In genomic region chr17:23802746-23803365, GRCm38 (mm10) we compare ENCODE assay signal across 8 mouse cellular contexts. TPM values are rescaled to one million over a fixed set of nuclear protein-coding genes. Genes with fewer than 3 reads are reported as not detected.
DNase-seq lines count a peak whose midpoint lies in the region; ATAC-seq and TF ChIP-seq lines count a peak whose summit lies in the region.

No protein-coding gene starts in this region.

- TF ChIP-seq POLR2A in kidney, adult 2 months (IDR thresholded peaks at IDR 0.05; ENCODE audit: low read depth, low read length), result peak; percentile 55
- TF ChIP-seq POLR2A in spleen, adult 2 months (IDR thresholded peaks at IDR 0.05; ENCODE audit: low read depth, low read length), result peak; percentile 76

- H3K4me1 ChIP-seq in embryonic facial prominence, embryonic 13.5 days, result peaks cover 33% of the 10 kb centered on the region
- H3K4me1 ChIP-seq in kidney, adult 2 months (ENCODE audit: control insufficient read depth, insufficient read depth, low read length), result peaks cover 8% of the 10 kb centered on the region
- H3K4me1 ChIP-seq in limb, embryonic 12.5 days (replicated peaks), result peaks cover 28% of the 10 kb centered on the region
- H3K4me1 ChIP-seq in midbrain, embryonic 15.5 days, result peaks cover 41% of the 10 kb centered on the region
- peaks cover 11% of the 10 kb centered on the region for H3K4me1 ChIP-seq in spleen, adult 2 months (ENCODE audit: control insufficient read depth, insufficient read depth, insufficient read length)

- ATAC-seq in embryonic facial prominence, embryonic 13.5 days (ENCODE audit: insufficient number of reproducible peaks, insufficient read depth, low FRiP score, low TSS enrichment, low read depth), result peak; percentile 98
- ATAC-seq in limb, embryonic 12.5 days (ENCODE audit: insufficient number of reproducible peaks, insufficient read depth, low FRiP score, low TSS enrichment, low read depth), result peak; percentile 98
- ATAC-seq in midbrain, embryonic 15.5 days (replicated peaks), result peak; percentile 98

- H3K27ac ChIP-seq in embryonic facial prominence, embryonic 13.5 days, result peak overlapping the region; percentile 97
- peak overlapping the region; percentile 85 for H3K27ac ChIP-seq in kidney, adult 2 months (ENCODE audit: insufficient read depth, low read depth, low read length)
- peak overlapping the region; percentile 98 for H3K27ac ChIP-seq in limb, embryonic 12.5 days
- peak overlapping the region; percentile 98 for H3K27ac ChIP-seq in midbrain, embryonic 15.5 days
- peak overlapping the region; percentile 95 for H3K27ac ChIP-seq in spleen, adult 2 months (ENCODE audit: insufficient read depth, low read length)

- peak; percentile 99 for DNase-seq in 3134 (ENCODE audit: extremely low read depth, insufficient read length, low spot score)
- DNase-seq in adrenal gland, postnatal 36 days, result peak; percentile 97 to 98
- peak; percentile 97 to 99 for DNase-seq in heart, adult 18-20 months
- DNase-seq in kidney, adult 2 months, result peak; percentile 99
- DNase-seq in spleen, adult 2 months (ENCODE audit: low read depth in 1 of 2, low spot score in 2 of 2), result peak; percentile 96 to 99

- H3K36me3 ChIP-seq in embryonic facial prominence, embryonic 13.5 days, result peaks cover 10% of the 10 kb centered on the region
- no peaks in the 10 kb centered on the region for H3K36me3 ChIP-seq in kidney, adult 2 months (ENCODE audit: control insufficient read depth, insufficient read depth, low read length)
- peaks cover 13% of the 10 kb centered on the region for H3K36me3 ChIP-seq in limb, embryonic 12.5 days
- H3K36me3 ChIP-seq in midbrain, embryonic 15.5 days (replicated peaks), result 0 out of 2 replicates have a peak, but pooled peaks cover 5% of the 10 kb centered on the region
- peaks cover 4% of the 10 kb centered on the region for H3K36me3 ChIP-seq in spleen, adult 2 months (ENCODE audit: control insufficient read depth, insufficient read depth, low read length)

- no peaks in the 10 kb centered on the region for H3K9me3 ChIP-seq in embryonic facial prominence, embryonic 13.5 days
- H3K9me3 ChIP-seq in limb, embryonic 12.5 days, result no peaks in the 10 kb centered on the region
- no peaks in the 10 kb centered on the region for H3K9me3 ChIP-seq in midbrain, embryonic 15.5 days

- H3K4me2 ChIP-seq in embryonic facial prominence, embryonic 13.5 days, result peak overlapping the region; percentile 84
- H3K4me2 ChIP-seq in limb, embryonic 12.5 days, result peak overlapping the region; percentile 91
- H3K4me2 ChIP-seq in midbrain, embryonic 15.5 days, result peak overlapping the region; percentile 72

- TF ChIP-seq CTCF in kidney, adult 2 months (conservative IDR thresholded peaks at IDR 0.05; ENCODE audit: insufficient read depth, insufficient read length, low read depth, low read length), result no peak
- TF ChIP-seq CTCF in spleen, adult 2 months (IDR thresholded peaks at IDR 0.05; ENCODE audit: extremely low read depth, insufficient read depth, insufficient read length, insufficient replicate concordance), result no peak

- WGBS in embryonic facial prominence, embryonic 13.5 days, result under 1% methylated on average over 60 of the region's 60 CpGs
- under 1% methylated on average over 60 of the region's 60 CpGs for WGBS in kidney, adult 2 months
- under 1% methylated on average over 55 of the region's 60 CpGs for WGBS in limb, embryonic 12.5 days
- WGBS in midbrain, embryonic 15.5 days, result under 1% methylated on average over 60 of the region's 60 CpGs
- WGBS in spleen, adult 2 months, result under 1% methylated on average over 59 of the region's 60 CpGs

- peak overlapping the region; percentile 99 for H3K9ac ChIP-seq in embryonic facial prominence, embryonic 13.5 days
- H3K9ac ChIP-seq in limb, embryonic 12.5 days (replicated peaks), result peak overlapping the region; percentile 98
- peak overlapping the region; percentile 91 for H3K9ac ChIP-seq in midbrain, embryonic 15.5 days

- H3K4me3 ChIP-seq in embryonic facial prominence, embryonic 13.5 days, result peak overlapping the region; percentile 100
- peak overlapping the region; percentile 99 for H3K4me3 ChIP-seq in kidney, adult 2 months (ENCODE audit: insufficient read depth, low read depth, low read length)
- peak overlapping the region; percentile 97 for H3K4me3 ChIP-seq in limb, embryonic 12.5 days (replicated peaks)
- H3K4me3 ChIP-seq in midbrain, embryonic 15.5 days, result peak overlapping the region; percentile 96
- peak overlapping the region; percentile 90 for H3K4me3 ChIP-seq in spleen, adult 2 months (ENCODE audit: extremely low read depth, insufficient read depth, insufficient read length)

- no peaks in the 10 kb centered on the region for H3K27me3 ChIP-seq in embryonic facial prominence, embryonic 13.5 days
- no peaks in the 10 kb centered on the region for H3K27me3 ChIP-seq in kidney, adult 2 months (replicated peaks; ENCODE audit: control insufficient read depth, insufficient read depth, low read length)
- no peaks in the 10 kb centered on the region for H3K27me3 ChIP-seq in limb, embryonic 12.5 days
- no peaks in the 10 kb centered on the region for H3K27me3 ChIP-seq in midbrain, embryonic 15.5 days (replicated peaks)
- H3K27me3 ChIP-seq in spleen, adult 2 months (ENCODE audit: control insufficient read depth, insufficient read depth, low read length), result no peaks in the 10 kb centered on the region

RNA-seq across cellular contexts. Expression of gene Srrm2, which starts 12.5 kb away (rescaled TPM):
- total RNA-seq in adrenal gland, postnatal 36 days (2021), result 100 to 1,000 TPM; 435 to 589 TPM
- polyA plus RNA-seq in embryonic facial prominence, embryonic 13.5 days (2015; fragmentation: Nextera tagmentation; extraction: Ambion mirVana), result 616 and 642 TPM in 2 replicates
- total RNA-seq in heart, adult 18-20 months (2021), result 100 to 1,000 TPM; 125 to 153 TPM
- polyA plus RNA-seq in kidney, adult 2 months (2012; rRNA removed), result 394 and 443 TPM in 2 replicates
- 639 and 703 TPM in 2 replicates for polyA plus RNA-seq in limb, embryonic 12.5 days (2016; fragmentation: Nextera tagmentation; extraction: Ambion mirVana)
- 552 and 579 TPM in 2 replicates for polyA plus RNA-seq in midbrain, embryonic 15.5 days (2015; fragmentation: Nextera tagmentation; extraction: Ambion mirVana)
- polyA plus RNA-seq in spleen, adult 2 months (2012; rRNA removed), result 601 and 671 TPM in 2 replicates

RNA-seq across cellular contexts. Expression of gene Flywch2, which starts 17.0 kb away (rescaled TPM):
- 1 to 10 TPM; 6.9 to 8.8 TPM for total RNA-seq in adrenal gland, postnatal 36 days (2021)
- 54.1 and 65.1 TPM in 2 replicates for polyA plus RNA-seq in embryonic facial prominence, embryonic 13.5 days (2015; fragmentation: Nextera tagmentation; extraction: Ambion mirVana)
- under 1 TPM in 1 of 2 experiments, not detected in 1; 0.55 TPM for total RNA-seq in heart, adult 18-20 months (2021)
- polyA plus RNA-seq in kidney, adult 2 months (2012; rRNA removed), result 9.3 and 12.2 TPM in 2 replicates
- polyA plus RNA-seq in limb, embryonic 12.5 days (2016; fragmentation: Nextera tagmentation; extraction: Ambion mirVana), result 71.0 and 76.7 TPM in 2 replicates
- polyA plus RNA-seq in midbrain, embryonic 15.5 days (2015; fragmentation: Nextera tagmentation; extraction: Ambion mirVana), result 90.1 and 90.2 TPM in 2 replicates
- 1.4 and 1.5 TPM in 2 replicates for polyA plus RNA-seq in spleen, adult 2 months (2012; rRNA removed)

RNA-seq across cellular contexts. Expression of gene Elob, which starts 26.1 kb away (rescaled TPM):
- 100 to 1,000 TPM; 400 to 416 TPM for total RNA-seq in adrenal gland, postnatal 36 days (2021)
- 1,169 and 1,240 TPM in 2 replicates for polyA plus RNA-seq in embryonic facial prominence, embryonic 13.5 days (2015; fragmentation: Nextera tagmentation; extraction: Ambion mirVana)
- total RNA-seq in heart, adult 18-20 months (2021), result 100 to 1,000 TPM; 357 to 360 TPM
- polyA plus RNA-seq in kidney, adult 2 months (2012; rRNA removed), result 687 and 762 TPM in 2 replicates
- polyA plus RNA-seq in limb, embryonic 12.5 days (2016; fragmentation: Nextera tagmentation; extraction: Ambion mirVana), result 1,179 and 1,231 TPM in 2 replicates
- 1,171 and 1,223 TPM in 2 replicates for polyA plus RNA-seq in midbrain, embryonic 15.5 days (2015; fragmentation: Nextera tagmentation; extraction: Ambion mirVana)
- polyA plus RNA-seq in spleen, adult 2 months (2012; rRNA removed), result 237 and 329 TPM in 2 replicates

RNA-seq across cellular contexts. Expression of gene Flywch1, which starts 31.5 kb away (rescaled TPM):
- total RNA-seq in adrenal gland, postnatal 36 days (2021), result 10 to 100 TPM; 60.2 to 61.4 TPM
- polyA plus RNA-seq in embryonic facial prominence, embryonic 13.5 days (2015; fragmentation: Nextera tagmentation; extraction: Ambion mirVana), result 90.2 and 95.6 TPM in 2 replicates
- total RNA-seq in heart, adult 18-20 months (2021), result 10 to 100 TPM; 38.1 to 40.7 TPM
- 41.7 and 45.2 TPM in 2 replicates for polyA plus RNA-seq in kidney, adult 2 months (2012; rRNA removed)
- polyA plus RNA-seq in limb, embryonic 12.5 days (2016; fragmentation: Nextera tagmentation; extraction: Ambion mirVana), result 136 and 140 TPM in 2 replicates
- polyA plus RNA-seq in midbrain, embryonic 15.5 days (2015; fragmentation: Nextera tagmentation; extraction: Ambion mirVana), result 242 and 257 TPM in 2 replicates
- 17.4 and 21.2 TPM in 2 replicates for polyA plus RNA-seq in spleen, adult 2 months (2012; rRNA removed)

RNA-seq across cellular contexts. Expression of gene Prss33, which starts 33.0 kb away (rescaled TPM):
- not detected for total RNA-seq in adrenal gland, postnatal 36 days (2021)
- 0.38 and 0.48 TPM in 2 replicates for polyA plus RNA-seq in embryonic facial prominence, embryonic 13.5 days (2015; fragmentation: Nextera tagmentation; extraction: Ambion mirVana)
- total RNA-seq in heart, adult 18-20 months (2021), result not detected
- not detected in 2 replicates for polyA plus RNA-seq in kidney, adult 2 months (2012; rRNA removed)
- polyA plus RNA-seq in limb, embryonic 12.5 days (2016; fragmentation: Nextera tagmentation; extraction: Ambion mirVana), result not detected in 2 replicates
- 0.15 and 0.22 TPM in 2 replicates for polyA plus RNA-seq in midbrain, embryonic 15.5 days (2015; fragmentation: Nextera tagmentation; extraction: Ambion mirVana)
- 0.08 and 0.09 TPM in 2 replicates for polyA plus RNA-seq in spleen, adult 2 months (2012; rRNA removed)

Comparison
In these comparisons a context has a peak if more than half of its experiments do, and no peak if none do; other contexts are left out.
1. Peak in every context shown above with its lines: DNase-seq, ATAC-seq, H3K4me3 ChIP-seq and H3K27ac ChIP-seq.